Mouse (Mus musculus): ENCODE data around the gene Ralgds.

- TF ChIP-seq CTCF (IDR thresholded peaks at IDR 0.05; ENCODE audit: insufficient read depth, low read depth, low read length) (no peak), POLR2A (IDR thresholded peaks at IDR 0.05; ENCODE audit: insufficient read depth, low read depth, low read length) (no peak)
Measured at GRCm38 (mm10) chr2:28522166-28522565, 9.2 kb downstream of the Ralgds start.
